Mouse (Mus musculus): ENCODE results near the gene Adarb1. TPM values are rescaled to one million over a fixed set of nuclear protein-coding genes. Genes with fewer than 3 reads are reported as not detected.
"Not testable (repeated sequence)": the region's sequence is repeated elsewhere in the genome, so short reads cannot be mapped to it uniquely, and the experiment has no call there.

Adarb1 gene
- total RNA-seq, 2 experiments from 2014 or later: 94.7 to 110 TPM

- no peak for DNase-seq (ENCODE audit: low spot score in 2 of 2)
Measured at GRCm38 (mm10) chr10:77321611-77322010, 96.5 kb downstream of the Adarb1 start.

- no peak for DNase-seq (ENCODE audit: low spot score in 2 of 2)
Measured at GRCm38 (mm10) chr10:77321001-77321400, 97.1 kb downstream of the Adarb1 start.

- DNase-seq (ENCODE audit: low spot score in 2 of 2): peak; percentile 46 to 70
Measured at GRCm38 (mm10) chr10:77315682-77316081, 102.4 kb downstream of the Adarb1 start.

- DNase-seq (ENCODE audit: low spot score in 2 of 2): no peak
Measured at GRCm38 (mm10) chr10:77314711-77315266, 103.3 kb downstream of the Adarb1 start.

- DNase-seq (ENCODE audit: low spot score in 2 of 2): no peak
Measured at GRCm38 (mm10) chr10:77308978-77309377, 109.1 kb downstream of the Adarb1 start.

GRCm38 (mm10) chr10:77305766-77306165 is 112.3 kb downstream of the Adarb1 start:
- DNase-seq (ENCODE audit: low spot score in 2 of 2): no peak

- DNase-seq (ENCODE audit: low spot score in 2 of 2): no peak
Measured at GRCm38 (mm10) chr10:77304840-77305533, 113.1 kb downstream of the Adarb1 start.

- no peak for DNase-seq (ENCODE audit: low spot score in 2 of 2)
Measured at GRCm38 (mm10) chr10:77304362-77304761, 113.7 kb downstream of the Adarb1 start.

GRCm38 (mm10) chr10:77300934-77301297 is 117.2 kb downstream of the Adarb1 start:
- no peak for DNase-seq (ENCODE audit: low spot score in 2 of 2)

GRCm38 (mm10) chr10:77300237-77300933 is 117.7 kb downstream of the Adarb1 start:
- DNase-seq (ENCODE audit: low spot score in 2 of 2): no peak

GRCm38 (mm10) chr10:77299194-77299593 is 118.9 kb downstream of the Adarb1 start:
- no peak for DNase-seq (ENCODE audit: low spot score in 2 of 2)

GRCm38 (mm10) chr10:77298621-77299020 is 119.4 kb downstream of the Adarb1 start:
- DNase-seq (ENCODE audit: low spot score in 2 of 2): no peak

- DNase-seq (ENCODE audit: low spot score in 2 of 2): no peak
Measured at GRCm38 (mm10) chr10:77294691-77295090, 123.4 kb downstream of the Adarb1 start.

- no peak for DNase-seq (ENCODE audit: low spot score in 2 of 2)
Measured at GRCm38 (mm10) chr10:77290624-77291366, 127.3 kb downstream of the Adarb1 start.

- no peak for DNase-seq (ENCODE audit: low spot score in 2 of 2)
Measured at GRCm38 (mm10) chr10:77289559-77289958, 128.5 kb downstream of the Adarb1 start.

- no peak for DNase-seq (ENCODE audit: low spot score in 2 of 2)
Measured at GRCm38 (mm10) chr10:77288639-77289195, 129.4 kb downstream of the Adarb1 start.

- no peak for DNase-seq (ENCODE audit: low spot score in 2 of 2)
Measured at GRCm38 (mm10) chr10:77287626-77288025, 130.4 kb downstream of the Adarb1 start.

- DNase-seq (ENCODE audit: low spot score in 2 of 2): no peak
Measured at GRCm38 (mm10) chr10:77284832-77285231, 133.2 kb downstream of the Adarb1 start.

- DNase-seq (ENCODE audit: low spot score in 2 of 2): peak; percentile 73 to 86
Measured at GRCm38 (mm10) chr10:77282822-77283221, 135.2 kb downstream of the Adarb1 start.

- not testable (repeated sequence) for DNase-seq (ENCODE audit: low spot score in 2 of 2)
Measured at GRCm38 (mm10) chr10:77282085-77282484, 136.0 kb downstream of the Adarb1 start.

GRCm38 (mm10) chr10:77273798-77274197 is 144.3 kb downstream of the Adarb1 start:
- DNase-seq (ENCODE audit: low spot score in 2 of 2): no peak
